Mouse (Mus musculus) ES-Bruce4 (cell line): ENCODE data around the gene C2cd4b.

Experiments used
- CTCF ChIP-seq: IDR thresholded peaks from one replicate; pipeline ENCODE4 v1.8.1; 2011; ENCODE audit warnings: low read depth, low read length
- POLR2A ChIP-seq: IDR thresholded peaks from one replicate; pipeline ENCODE4 v1.8.1; 2011; ENCODE audit warnings: low read length; ENCODE audit not compliant: insufficient read depth

- no peak for TF ChIP-seq CTCF
- TF ChIP-seq POLR2A = peak; percentile 99
Observed at GRCm38 (mm10) chr9:67759163-67759955, at the start of gene C2cd4b.
